Mouse (Mus musculus): Measurements from ENCODE around the gene Hist1h4f.
"Not testable (repeated sequence)": the region's sequence is repeated elsewhere in the genome, so short reads cannot be mapped to it uniquely, and the experiment has no call there.

Gene Hist1h4f

DNA sequence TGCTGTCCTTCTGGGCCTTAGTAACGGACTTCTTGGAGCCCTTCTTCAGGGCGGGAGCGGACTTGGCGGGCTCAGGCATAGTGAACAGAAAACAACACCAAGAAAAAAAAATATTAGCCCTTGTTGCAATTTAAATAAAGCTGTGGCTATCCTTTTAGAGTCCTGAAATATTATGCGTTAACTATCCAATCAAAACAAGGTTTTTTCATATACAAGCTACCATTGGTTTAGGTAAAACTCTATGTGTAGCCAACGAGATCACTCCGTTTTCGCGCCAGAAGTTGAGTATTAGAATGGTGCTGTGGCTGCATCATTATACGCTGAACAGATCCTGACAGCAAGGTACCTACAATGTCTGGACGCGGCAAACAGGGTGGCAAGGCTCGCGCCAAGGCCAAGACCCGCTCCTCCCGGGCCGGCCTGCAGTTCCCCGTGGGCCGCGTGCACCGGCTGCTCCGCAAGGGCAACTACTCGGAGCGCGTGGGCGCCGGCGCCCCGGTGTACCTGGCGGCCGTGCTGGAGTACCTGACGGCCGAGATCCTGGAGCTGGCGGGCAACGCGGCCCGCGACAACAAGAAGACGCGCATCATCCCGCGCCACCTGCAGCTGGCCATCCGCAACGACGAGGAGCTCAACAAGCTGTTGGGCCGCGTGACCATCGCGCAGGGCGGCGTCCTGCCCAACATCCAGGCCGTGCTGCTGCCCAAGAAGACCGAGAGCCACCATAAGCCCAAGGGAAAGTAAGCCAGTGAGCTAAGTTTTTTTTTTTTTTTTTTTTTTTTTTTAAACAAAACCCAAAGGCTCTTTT is 17.7 kb downstream of the Hist1h4f start, which contains the start of gene Hist1h2af:
Gene Hist1h2af, plus strand, starts transcription at position 347 of the 808 bp plus-strand sequence.
- DNase-seq (ENCODE audit: low read depth, low spot score): not testable (repeated sequence)

DNA sequence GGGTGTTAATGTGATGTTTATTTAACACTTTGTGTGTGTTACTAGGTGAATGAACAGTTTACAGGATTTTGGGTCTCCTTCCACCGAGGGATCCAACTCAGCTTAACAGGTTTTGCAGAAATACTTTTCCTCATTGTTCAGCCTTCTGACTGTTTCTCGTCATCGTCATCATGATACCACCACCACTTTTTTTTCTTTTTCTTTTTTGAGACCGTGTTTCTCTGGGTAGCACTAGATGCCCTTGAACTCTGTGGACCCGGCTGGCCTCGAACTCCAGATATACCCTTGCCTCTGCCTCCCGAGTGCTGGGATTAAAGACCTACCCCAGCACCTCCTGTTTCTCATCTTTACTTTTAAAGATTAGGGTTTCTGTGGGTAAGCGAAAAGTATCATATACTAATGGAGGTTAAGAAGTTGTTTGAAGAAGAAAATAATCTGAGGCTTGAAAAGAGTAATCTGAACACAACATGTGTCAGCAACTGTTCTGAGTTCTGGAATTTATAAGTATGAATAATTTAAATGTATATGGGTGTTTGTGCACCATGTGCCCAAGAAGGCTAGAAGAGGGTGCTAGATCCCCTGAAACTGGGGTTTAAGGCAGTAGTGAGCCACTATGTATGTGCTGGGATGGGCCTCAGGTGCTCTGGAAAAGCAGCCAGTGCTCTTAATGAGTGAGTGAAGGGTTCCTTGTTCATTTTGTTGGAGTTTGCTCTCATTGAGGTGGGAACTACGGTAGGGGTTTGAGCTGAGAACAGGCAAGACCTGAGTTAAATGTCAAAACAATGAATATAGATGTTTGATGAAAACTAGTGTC is 19.0 kb downstream of the Hist1h4f start:
- DNase-seq (ENCODE audit: low read depth, low spot score): no peak

DNA sequence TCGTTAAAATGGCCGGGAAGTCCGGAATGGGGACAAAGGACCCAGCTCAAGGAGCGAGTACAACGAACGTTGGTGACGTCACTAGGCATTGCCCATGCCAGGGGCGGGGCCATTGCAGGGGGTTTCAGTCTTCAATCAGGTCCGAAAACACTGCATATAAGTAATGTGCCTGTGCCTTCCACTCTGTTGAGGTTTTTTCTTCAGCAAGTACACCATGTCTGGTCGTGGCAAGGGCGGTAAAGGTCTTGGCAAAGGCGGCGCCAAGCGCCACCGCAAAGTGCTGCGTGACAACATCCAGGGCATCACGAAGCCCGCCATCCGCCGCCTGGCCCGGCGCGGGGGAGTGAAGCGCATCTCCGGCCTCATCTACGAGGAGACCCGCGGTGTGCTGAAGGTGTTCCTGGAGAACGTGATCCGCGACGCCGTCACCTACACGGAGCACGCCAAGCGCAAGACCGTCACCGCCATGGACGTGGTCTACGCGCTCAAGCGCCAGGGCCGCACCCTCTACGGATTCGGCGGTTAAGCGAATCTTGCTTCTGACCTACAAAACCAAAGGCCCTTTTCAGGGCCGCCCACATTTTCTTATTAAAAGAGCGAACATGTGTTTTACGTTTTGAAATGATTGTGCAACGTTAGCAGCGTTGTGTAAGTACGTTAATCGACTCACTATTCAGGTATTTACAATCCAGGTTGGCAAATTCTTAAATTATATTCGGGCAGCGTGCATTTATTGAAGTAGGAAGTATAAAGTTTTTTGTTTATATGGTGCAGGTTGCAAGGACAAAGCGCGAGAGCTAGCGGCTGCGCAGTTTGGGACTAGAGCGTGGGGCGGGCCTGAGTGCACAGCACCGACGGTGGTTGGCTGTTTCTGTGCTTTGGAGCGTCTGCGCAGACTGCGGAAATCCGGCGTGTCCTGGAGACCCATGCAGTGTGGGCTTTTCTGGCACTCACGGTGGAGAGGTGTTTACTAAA is 20.3 kb downstream of the Hist1h4f start, which contains the start of gene Hist1h4h:
Gene Hist1h4h, plus strand, starts transcription at position 150 of the 975 bp plus-strand sequence.
- DNase-seq (ENCODE audit: low read depth, low spot score): peak; percentile 94

DNA sequence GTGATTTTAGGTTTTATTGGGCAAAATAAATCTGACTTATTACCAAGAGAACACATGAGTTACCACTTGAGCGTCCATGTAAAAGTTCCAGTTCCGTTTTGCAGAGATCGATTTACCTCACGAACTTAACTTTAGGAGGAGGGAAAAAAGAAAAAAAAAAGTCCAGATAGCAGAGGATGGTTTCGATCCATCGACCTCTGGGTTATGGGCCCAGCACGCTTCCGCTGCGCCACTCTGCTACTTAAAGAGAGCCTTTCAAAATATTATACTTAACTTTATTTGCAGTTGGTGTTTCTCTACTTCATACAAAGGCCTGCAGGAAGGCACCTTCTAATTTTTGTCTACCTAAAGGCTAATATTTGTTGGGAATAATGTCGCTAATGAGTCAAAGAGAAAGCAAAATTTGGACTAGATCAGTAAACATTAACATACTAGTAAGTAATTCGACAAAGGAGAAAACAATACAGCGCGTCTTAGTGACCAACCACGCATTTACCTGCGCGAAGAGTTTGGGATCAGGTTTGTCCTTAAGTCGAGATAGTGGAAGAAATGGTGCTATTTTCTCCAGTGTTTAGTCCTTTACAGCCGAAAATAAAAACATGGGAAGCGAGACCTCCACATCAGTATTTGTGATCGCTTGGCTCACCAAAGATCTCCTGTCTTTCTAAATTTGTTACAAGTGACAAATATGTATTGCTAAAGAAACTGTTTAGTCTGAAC is 21.1 kb downstream of the Hist1h4f start:
- DNase-seq (ENCODE audit: low read depth, low spot score): no peak

DNA sequence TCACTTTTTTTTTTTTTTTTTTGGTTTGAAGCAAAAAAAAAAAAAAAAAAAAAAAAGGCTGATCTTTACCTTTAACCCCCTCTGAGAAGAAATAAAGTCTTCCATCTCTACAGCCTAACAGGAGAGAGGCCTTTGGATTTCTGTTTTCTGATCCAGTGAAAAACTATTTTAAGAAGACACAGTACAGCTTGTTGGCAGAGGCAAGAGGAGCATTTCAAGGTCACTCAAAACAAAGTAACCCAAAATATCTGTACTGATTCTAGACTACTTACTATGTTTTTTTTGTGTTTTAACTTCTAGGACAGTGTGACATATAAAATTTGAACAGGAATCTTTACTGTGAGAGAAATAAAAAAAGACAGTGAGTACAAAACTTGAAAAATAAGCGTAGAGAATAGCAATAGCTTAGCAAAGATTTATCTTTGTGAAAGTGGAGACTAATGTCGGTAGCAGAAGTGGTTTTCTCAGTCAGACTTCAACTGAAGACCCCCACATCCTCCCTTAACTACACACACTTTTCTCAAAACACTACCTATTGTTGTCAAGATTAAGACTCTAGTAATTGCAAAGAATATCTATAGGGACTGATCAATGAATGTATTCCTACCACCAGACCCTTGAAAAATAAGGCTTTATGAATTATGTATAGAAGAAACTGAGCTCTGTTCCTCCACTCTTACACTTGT is 21.8 kb downstream of the Hist1h4f start:
- DNase-seq (ENCODE audit: low read depth, low spot score): no peak

DNA sequence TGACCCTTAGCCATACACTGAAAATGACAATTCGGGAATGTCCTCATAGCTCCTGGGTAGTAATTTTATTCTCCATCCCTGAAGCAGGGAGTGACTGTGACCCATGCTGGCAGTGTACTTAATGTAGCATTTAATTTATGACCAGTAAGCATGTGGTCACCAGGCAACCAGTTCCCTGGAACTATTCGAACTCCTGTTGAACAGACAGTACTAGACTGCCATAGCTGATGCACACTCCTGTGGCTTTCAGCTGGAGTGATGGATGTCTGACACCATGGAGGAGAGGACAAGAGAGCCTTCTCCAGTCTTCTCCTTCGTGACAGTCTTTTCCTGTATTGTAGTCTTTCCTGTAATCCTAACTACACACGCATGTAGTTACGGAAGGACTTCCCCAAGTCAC is 22.4 kb downstream of the Hist1h4f start:
- DNase-seq (ENCODE audit: low read depth, low spot score): no peak

GRCm38 (mm10) chr13:23526312-23526711 is 25.1 kb downstream of the Hist1h4f start:
- DNase-seq (ENCODE audit: low read depth, low spot score): peak; percentile 87

GRCm38 (mm10) chr13:23525901-23526300 is 25.5 kb downstream of the Hist1h4f start:
- DNase-seq (ENCODE audit: low read depth, low spot score): no peak

- peak; percentile 79 for DNase-seq (ENCODE audit: low read depth, low spot score)
These were observed 26.8 kb downstream of the Hist1h4f start for GRCm38 (mm10) chr13:23524654-23525053.

DNA sequence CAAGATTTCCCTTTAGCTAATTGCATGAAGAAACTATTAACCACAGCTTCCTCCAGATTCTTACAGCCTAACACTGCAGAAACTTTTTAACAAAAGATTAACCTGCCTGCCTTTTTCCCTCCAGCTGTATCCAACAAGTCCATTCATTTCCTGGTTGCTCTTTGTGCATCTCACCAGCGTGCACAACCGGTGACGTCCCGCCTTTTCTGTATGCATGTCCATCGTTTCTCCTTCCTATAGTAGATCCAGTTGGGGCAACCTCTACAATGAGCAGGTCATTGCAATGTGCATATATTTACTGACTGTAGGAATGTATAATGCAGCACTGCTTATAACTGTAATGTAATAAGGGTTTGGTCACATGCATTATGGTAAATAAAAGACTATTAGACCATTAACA is 27.5 kb downstream of the Hist1h4f start:
- no peak for DNase-seq (ENCODE audit: low read depth, low spot score)

DNA sequence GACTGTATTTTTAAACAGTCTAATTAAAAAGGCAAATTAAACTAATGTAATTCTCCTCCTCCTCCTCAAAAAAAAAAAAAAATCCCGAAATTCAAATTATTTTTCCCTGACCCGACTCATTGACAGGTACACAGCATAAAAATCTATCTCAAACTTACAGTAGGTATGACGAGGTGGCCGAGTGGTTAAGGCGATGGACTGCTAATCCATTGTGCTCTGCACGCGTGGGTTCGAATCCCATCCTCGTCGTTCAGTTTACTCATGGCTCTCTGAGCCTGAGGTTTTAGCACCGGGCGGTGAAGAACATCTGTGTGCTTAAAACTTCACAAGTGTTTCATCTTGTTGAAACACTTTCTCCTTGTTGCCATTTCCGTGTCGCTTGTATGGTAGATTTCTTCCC is 29.7 kb downstream of the Hist1h4f start:
- no peak for DNase-seq (ENCODE audit: low read depth, low spot score)

GRCm38 (mm10) chr13:23519416-23519815 is 32.0 kb downstream of the Hist1h4f start:
- peak; percentile 70 for DNase-seq (ENCODE audit: low read depth, low spot score)

GRCm38 (mm10) chr13:23518885-23519284 is 32.6 kb downstream of the Hist1h4f start:
- no peak for DNase-seq (ENCODE audit: low read depth, low spot score)

- DNase-seq (ENCODE audit: low read depth, low spot score): no peak
These were observed 33.2 kb downstream of the Hist1h4f start for GRCm38 (mm10) chr13:23518295-23518603.

DNA sequence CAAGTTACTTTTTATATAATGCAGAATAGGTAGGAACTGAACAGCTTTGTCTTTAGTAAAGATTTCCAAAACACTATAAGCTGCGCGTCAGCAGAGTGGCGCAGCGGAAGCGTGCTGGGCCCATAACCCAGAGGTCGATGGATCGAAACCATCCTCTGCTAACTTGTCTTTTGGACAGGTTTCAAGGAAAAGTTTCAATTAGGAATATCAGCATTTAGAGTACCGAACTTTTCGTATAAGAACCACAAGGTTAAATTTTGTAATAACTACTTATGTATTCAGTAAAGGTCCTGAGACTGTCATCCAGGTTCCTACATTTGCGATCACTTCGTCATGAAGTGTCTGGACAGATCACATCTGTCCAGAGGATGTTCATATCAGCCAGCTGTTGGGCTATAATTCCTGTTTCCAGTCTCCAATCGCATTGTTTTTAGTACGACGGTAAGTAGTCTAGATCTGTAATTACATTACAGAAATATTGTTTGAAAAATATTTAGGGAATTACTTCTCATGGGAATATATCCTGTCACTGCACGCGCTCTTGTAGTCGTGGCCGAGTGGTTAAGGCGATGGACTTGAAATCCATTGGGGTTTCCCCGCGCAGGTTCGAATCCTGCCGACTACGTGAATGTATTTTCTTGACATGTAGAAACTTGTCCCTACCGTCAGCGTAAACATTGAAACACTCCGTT is 33.7 kb downstream of the Hist1h4f start:
- peak; percentile 79 for DNase-seq (ENCODE audit: low read depth, low spot score)

- no peak for DNase-seq (ENCODE audit: low read depth, low spot score)
These were observed 34.4 kb downstream of the Hist1h4f start for GRCm38 (mm10) chr13:23516822-23517602.

DNA sequence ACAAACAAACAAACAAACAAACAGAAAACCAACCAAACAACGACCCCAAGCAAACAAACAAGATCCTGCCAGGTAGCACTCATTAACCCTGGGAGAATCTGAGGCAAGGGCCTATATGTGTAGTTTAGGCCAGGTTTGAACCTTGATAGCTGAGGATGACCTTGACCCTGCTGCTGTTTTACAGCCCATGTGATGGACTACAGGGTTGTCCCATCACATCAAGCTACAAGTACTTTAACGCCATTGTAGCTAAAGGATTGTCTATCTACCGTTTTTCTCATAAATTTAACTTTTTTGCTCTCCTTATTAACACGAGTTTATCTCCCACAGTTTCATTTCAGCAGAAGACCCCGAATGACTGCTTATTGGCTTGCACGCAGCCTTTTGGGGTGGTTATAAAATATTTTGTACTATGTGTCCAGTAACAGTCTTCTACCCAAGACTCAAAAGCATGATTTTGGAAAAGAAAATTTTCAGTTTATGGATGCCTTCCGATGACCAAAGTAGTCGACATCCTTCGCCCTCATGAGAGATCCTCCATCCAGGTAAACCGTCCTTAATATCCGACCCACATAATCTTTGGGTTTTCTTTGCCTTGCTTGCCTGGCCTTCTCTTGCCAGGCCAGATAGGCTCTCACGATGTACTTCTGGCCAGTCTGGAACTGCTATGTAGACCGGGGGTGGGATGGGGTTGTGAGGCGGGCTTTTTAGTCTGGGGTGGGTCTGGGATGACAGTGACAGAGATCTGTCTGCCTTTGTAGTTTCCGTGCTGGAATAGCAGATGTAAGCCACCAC is 35.4 kb downstream of the Hist1h4f start:
- no peak for DNase-seq (ENCODE audit: low read depth, low spot score)

DNA sequence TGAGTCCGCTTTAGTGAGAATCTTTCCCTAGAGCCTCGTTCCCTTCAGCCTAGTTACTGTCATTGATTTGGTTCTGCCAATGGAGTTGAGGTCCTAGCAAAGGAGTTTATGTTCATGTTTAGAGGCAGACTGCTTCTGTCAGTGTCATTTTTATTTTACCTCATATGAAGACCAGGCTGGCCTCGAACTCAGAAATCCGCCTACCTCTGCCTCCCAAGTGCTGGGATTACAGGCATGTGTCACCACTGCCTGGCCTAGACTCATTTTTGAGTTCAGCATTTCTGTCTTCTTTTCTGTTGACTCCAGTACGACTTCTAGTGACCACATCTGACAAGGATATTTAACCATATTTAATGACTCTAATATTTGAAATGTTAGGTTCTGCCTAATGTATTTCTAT is 36.2 kb downstream of the Hist1h4f start:
- DNase-seq (ENCODE audit: low read depth, low spot score): no peak
